Mouse (Mus musculus) MEL (cell line): Measurements from ENCODE around the gene Gm28635. TPM values are rescaled to one million over a fixed set of nuclear protein-coding genes. Genes with fewer than 3 reads are reported as not detected.

ENCODE experiments used
- DNase-seq: peaks from one replicate; pipeline ENCODE4 v3.0.0; 2011; ENCODE audit warnings: low read depth, low spot score
- H3K27ac ChIP-seq: 2 replicates; pipeline ENCODE4 v1.5.1; 2012; ENCODE audit warnings: low read depth, mild to moderate bottlenecking, control low read depth, low read length, moderate library complexity; ENCODE audit not compliant: control insufficient read depth
- H3K27me3 ChIP-seq, 2 experiments: fragments of 150-350 bp in 1 of 2; sonication (generic) in 1 of 2; 2 replicates each; pipeline ENCODE4 v1.6.1; 2012; ENCODE audit warnings: low read length in 2 of 2, mild to moderate bottlenecking in 2 of 2, improper control_type of control experiment in 1 of 2, moderate library complexity in 1 of 2; ENCODE audit not compliant: insufficient read depth in 2 of 2, control insufficient read depth in 1 of 2
- H3K36me3 ChIP-seq, 2 experiments: 2 replicates each; pipeline ENCODE4 v1.6.1; 2012 to 2014; ENCODE audit warnings: low read length in 2 of 2, improper control_type of control experiment in 1 of 2, inconsistent platforms in 1 of 2, mild to moderate bottlenecking in 1 of 2; ENCODE audit not compliant: insufficient read depth in 2 of 2, control insufficient read depth in 1 of 2
- H3K4me1 ChIP-seq, 2 experiments: fragments of 150-350 bp in 1 of 2; sonication (generic) in 1 of 2; 2 replicates each; pipeline ENCODE4 v1.6.1; 2012; ENCODE audit warnings: low read length in 2 of 2, improper control_type of control experiment in 1 of 2, mild to moderate bottlenecking in 1 of 2; ENCODE audit not compliant: insufficient read depth in 2 of 2, control insufficient read depth in 1 of 2
- H3K4me3 ChIP-seq, 2 experiments: fragments of 150-350 bp in 1 of 2; sonication (generic) in 1 of 2; 2 replicates each; pipeline ENCODE4 v1.5.1; 2012; ENCODE audit warnings: low read depth in 2 of 2, low read length in 2 of 2, mild to moderate bottlenecking in 2 of 2, moderate library complexity in 2 of 2, control low read depth in 1 of 2, improper control_type of control experiment in 1 of 2; ENCODE audit not compliant: control insufficient read depth in 1 of 2, insufficient read depth in 1 of 2
- H3K79me2 ChIP-seq: 2 replicates; pipeline ENCODE4 v1.6.1; 2012; ENCODE audit warnings: mild to moderate bottlenecking, low read length, moderate library complexity; ENCODE audit not compliant: control insufficient read depth, poor library complexity, insufficient read depth
- H3K9ac ChIP-seq: 2 replicates; pipeline ENCODE4 v1.6.1; 2012; ENCODE audit warnings: low read depth, mild to moderate bottlenecking, control low read depth, low read length, moderate library complexity; ENCODE audit not compliant: control insufficient read depth, poor library complexity, severe bottlenecking
- H3K9me3 ChIP-seq: fragments of 150-350 bp; sonication (generic); replicated peaks from 2 replicates; pipeline ENCODE4 v1.6.1; 2012; ENCODE audit warnings: mild to moderate bottlenecking, low read length, improper control_type of control experiment, moderate library complexity; ENCODE audit not compliant: insufficient read depth
- BHLHE40 ChIP-seq: IDR thresholded peaks from 2 replicates; pipeline ENCODE4 v1.6.1; 2012; ENCODE audit warnings: low read depth, mild to moderate bottlenecking, inconsistent platforms, low read length, improper control_type of control experiment, borderline replicate concordance
- CHD1 ChIP-seq: IDR thresholded peaks from 2 replicates; pipeline ENCODE4 v1.6.1; 2012; ENCODE audit warnings: low read depth, mild to moderate bottlenecking, inconsistent platforms, low read length, improper control_type of control experiment
- CHD2 ChIP-seq: IDR thresholded peaks from 2 replicates; pipeline ENCODE4 v1.6.1; 2011; ENCODE audit warnings: low read length, improper control_type of control experiment
- ETS1 ChIP-seq: IDR thresholded peaks from 2 replicates; pipeline ENCODE4 v1.6.1; 2012; ENCODE audit warnings: low read depth, mild to moderate bottlenecking, inconsistent platforms, low read length, improper control_type of control experiment, moderate library complexity
- GATA1 ChIP-seq: IDR thresholded peaks from 2 replicates; pipeline ENCODE4 v1.6.1; 2011; ENCODE audit warnings: low read depth, low read length, improper control_type of control experiment
- MYB ChIP-seq: IDR thresholded peaks from 2 replicates; pipeline ENCODE4 v1.6.1; 2011; ENCODE audit warnings: mild to moderate bottlenecking, low read depth, low read length, improper control_type of control experiment
- NELFE ChIP-seq: IDR thresholded peaks from 2 replicates; pipeline ENCODE4 v1.6.1; 2011; ENCODE audit warnings: low read depth, low read length, improper control_type of control experiment
- POLR2AphosphoS5 ChIP-seq: IDR thresholded peaks from 2 replicates; pipeline ENCODE4 v1.6.1; 2012; ENCODE audit warnings: low read depth, borderline replicate concordance, mild to moderate bottlenecking, inconsistent platforms, low read length, moderate library complexity, mixed read lengths
- RAD21 ChIP-seq: IDR thresholded peaks from 2 replicates; pipeline ENCODE4 v1.6.1; 2011; ENCODE audit warnings: mild to moderate bottlenecking, low read depth, low read length, improper control_type of control experiment
- RCOR1 ChIP-seq: IDR thresholded peaks from 2 replicates; pipeline ENCODE4 v1.6.1; 2012; ENCODE audit warnings: low read depth, mild to moderate bottlenecking, inconsistent platforms, low read length, improper control_type of control experiment
- SIN3A ChIP-seq: IDR thresholded peaks from 2 replicates; pipeline ENCODE4 v1.6.1; 2012; ENCODE audit warnings: low read length, improper control_type of control experiment, inconsistent platforms
- TAL1 ChIP-seq: IDR thresholded peaks from 2 replicates; pipeline ENCODE4 v1.6.1; 2012; ENCODE audit warnings: mild to moderate bottlenecking, inconsistent platforms, low read length, moderate library complexity, mixed read lengths
- TBP ChIP-seq: IDR thresholded peaks from 2 replicates; pipeline ENCODE4 v1.8.0; 2011; ENCODE audit warnings: low read depth, low read length, improper control_type of control experiment
- TCF12 ChIP-seq: IDR thresholded peaks from 2 replicates; pipeline ENCODE4 v1.6.1; 2014; ENCODE audit warnings: low read depth, mild to moderate bottlenecking, inconsistent platforms, low read length, improper control_type of control experiment, moderate library complexity
- UBTF ChIP-seq: IDR thresholded peaks from 2 replicates; pipeline ENCODE4 v1.6.1; 2012; ENCODE audit warnings: low read depth, mild to moderate bottlenecking, inconsistent platforms, low read length, improper control_type of control experiment, moderate library complexity, borderline replicate concordance; ENCODE audit not compliant: insufficient read depth
- USF1 ChIP-seq: IDR thresholded peaks from 2 replicates; pipeline ENCODE4 v1.6.1; 2014; ENCODE audit warnings: low read depth, mild to moderate bottlenecking, inconsistent platforms, low read length, improper control_type of control experiment, moderate library complexity
- ZNF384 ChIP-seq: IDR thresholded peaks from 2 replicates; pipeline ENCODE4 v1.6.1; 2012; ENCODE audit warnings: low read depth, mild to moderate bottlenecking, inconsistent platforms, low read length, improper control_type of control experiment
- polyA plus RNA-seq, 2 experiments: library from polyadenylated mRNA; stranded (reverse) in 1 of 2; unstranded in 1 of 2; fragments of >175 nt in 1 of 2; fragments of >200 nt in 1 of 2; gene quantifications; 2 replicates each; pipeline versions ENCODE4 v1.2.1 to v1.2.4; 2012; ENCODE audit warnings: low replicate concordance in 2 of 2, low read depth in 1 of 2; ENCODE audit not compliant: insufficient read length in 2 of 2, insufficient read depth in 1 of 2, missing spikeins in 1 of 2
- total RNA-seq: library from RNA; depleted of rRNA; stranded (reverse); fragments of 300-350 nt; gene quantifications from 2 replicates; pipeline ENCODE4 v1.2.3, GENCODE M21; 2012

Gene Gm28635
- total and polyA plus RNA-seq, 3 experiments, result 0.19 TPM; not detected in 2

- TF ChIP-seq CHD1, result no peak
- TF ChIP-seq USF1, result no peak
- peak; percentile 5; the same call in 1 of the 2 replicates for TF ChIP-seq ETS1
These were observed 37.1 kb upstream of the Gm28635 start, which contains the start of gene Zdhhc5 (continued) for GRCm38 (mm10) chr2:84714811-84715561.

DNA sequence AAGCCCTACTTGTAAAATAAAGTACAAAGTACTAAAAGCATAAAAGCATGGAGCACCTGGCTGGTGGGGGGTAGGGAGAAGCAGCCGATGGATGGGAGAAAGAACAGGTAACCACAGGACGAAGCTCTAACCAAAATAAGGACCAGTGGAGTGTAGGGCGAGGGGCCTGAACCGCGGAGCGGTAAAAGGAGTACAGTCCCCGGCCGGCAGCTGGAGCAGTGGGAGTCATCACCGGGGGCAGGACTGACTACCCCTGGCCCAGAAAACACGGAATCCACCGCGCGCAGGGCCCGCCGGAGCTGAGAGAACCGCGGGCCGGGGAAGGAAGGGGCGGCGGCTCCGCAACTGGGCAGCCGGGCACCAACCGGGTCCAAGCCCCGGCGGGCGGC is 36.6 kb upstream of the Gm28635 start:
- TF ChIP-seq TAL1 (no peak), TBP (0 out of 2 replicates have a peak, but pooled peaks have one; percentile 2), GATA1 (no peak), ZNF384 (no peak), CHD2 (no peak), UBTF (no peak), SIN3A (peak; percentile 67; the same call in 1 of the 2 replicates), CHD1 (peak; percentile 88; the same call in 1 of the 2 replicates)

GRCm38 (mm10) chr2:84711898-84712297 is 34.1 kb upstream of the Gm28635 start:
- Histone ChIP-seq H3K9ac (no peak overlapping the region), H3K27ac (no peak overlapping the region), H3K4me1 (peaks cover 2 to 7% of the 10 kb centered on the region in 2 experiments; a peak in 1 of 4 replicates), H3K27me3 (no peaks in the 10 kb centered on the region), H3K9me3 (no peaks in the 10 kb centered on the region), H3K36me3 (peaks cover 8 to 37% of the 10 kb centered on the region in 2 experiments), H3K79me2 (peaks cover 62% of the 10 kb centered on the region), H3K4me3 (no peak overlapping the region)
- DNase-seq, result no peak
- TF ChIP-seq NELFE, result no peak
- TF ChIP-seq MYB, result no peak
- TF ChIP-seq TCF12, result no peak
- no peak for TF ChIP-seq BHLHE40
- no peak for TF ChIP-seq POLR2AphosphoS5
- no peak for TF ChIP-seq RAD21
- no peak for TF ChIP-seq RCOR1
- TF ChIP-seq SIN3A, result no peak
- TF ChIP-seq, all 39 proteins: peak for 0

More for the DNA sequence above, 36.6 kb upstream of the Gm28635 start:
- H3K9me3 ChIP-seq, result no peaks in the 10 kb centered on the region
- no peaks in the 10 kb centered on the region for H3K27me3 ChIP-seq
- peaks cover 4 to 27% of the 10 kb centered on the region in 2 experiments for H3K36me3 ChIP-seq
- H3K4me3 ChIP-seq, result peak overlapping the region; percentile 83 to 92
- H3K27ac ChIP-seq, result peak overlapping the region; percentile 84
- H3K79me2 ChIP-seq, result peaks cover 39% of the 10 kb centered on the region
- peak overlapping the region; percentile 87 for H3K9ac ChIP-seq
- peaks cover 0 to 11% of the 10 kb centered on the region in 2 experiments; a peak in 2 of 4 replicates for H3K4me1 ChIP-seq
- no peak for DNase-seq
